Mouse (Mus musculus): ENCODE measurements around the gene Tysnd1. TPM values are rescaled to one million over a fixed set of nuclear protein-coding genes. Genes with fewer than 3 reads are reported as not detected.

The Tysnd1 gene
- polyA plus RNA-seq, 1 experiment from 2014 or later: 14.5 TPM

- WGBS: 81% methylated on average over 7 of the region's 7 CpGs
- Histone ChIP-seq H3K4me1 (ENCODE audit: control insufficient read depth, insufficient read depth, low read length) (peaks cover 7% of the 10 kb centered on the region), H3K9me3 (replicated peaks; ENCODE audit: control insufficient read depth, low read length) (no peaks in the 10 kb centered on the region), H3K36me3 (ENCODE audit: control insufficient read depth, insufficient read depth, low read length) (no peaks in the 10 kb centered on the region), H3K27me3 (ENCODE audit: control insufficient read depth, insufficient read depth, low read length) (no peaks in the 10 kb centered on the region), H3K27ac (ENCODE audit: low read length) (no peak overlapping the region), H3K9ac (ENCODE audit: low read length) (no peak overlapping the region), H3K4me2 (ENCODE audit: low read depth, low read length) (no peak overlapping the region), H3K4me3 (replicated peaks; ENCODE audit: low read length) (no peak overlapping the region)
- ATAC-seq (ENCODE audit: insufficient read depth, low FRiP score): no peak
Measured at GRCm38 (mm10) chr10:61720331-61720730, 25.0 kb downstream of the Tysnd1 start.

- no peaks in the 10 kb centered on the region for H3K4me1 ChIP-seq (ENCODE audit: control insufficient read depth, insufficient read depth, low read length)
- no peak overlapping the region for H3K27ac ChIP-seq (ENCODE audit: low read length)
- no peaks in the 10 kb centered on the region for H3K27me3 ChIP-seq (ENCODE audit: control insufficient read depth, insufficient read depth, low read length)
- no peak for ATAC-seq (ENCODE audit: insufficient read depth, low FRiP score)
- 75% methylated on average over 3 of the region's 3 CpGs for WGBS
- H3K4me3 ChIP-seq (replicated peaks; ENCODE audit: low read length): no peak overlapping the region
- no peaks in the 10 kb centered on the region for H3K9me3 ChIP-seq (replicated peaks; ENCODE audit: control insufficient read depth, low read length)
- no peak overlapping the region for H3K4me2 ChIP-seq (ENCODE audit: low read depth, low read length)
- no peak overlapping the region for H3K9ac ChIP-seq (ENCODE audit: low read length)
- no peaks in the 10 kb centered on the region for H3K36me3 ChIP-seq (ENCODE audit: control insufficient read depth, insufficient read depth, low read length)
Measured at GRCm38 (mm10) chr10:61722215-61722614, 26.9 kb downstream of the Tysnd1 start.

GRCm38 (mm10) chr10:61723271-61723670 lies 28.0 kb downstream of the Tysnd1 start:
- Histone ChIP-seq H3K4me2 (ENCODE audit: low read depth, low read length) (no peak overlapping the region), H3K4me1 (ENCODE audit: control insufficient read depth, insufficient read depth, low read length) (no peaks in the 10 kb centered on the region), H3K36me3 (ENCODE audit: control insufficient read depth, insufficient read depth, low read length) (no peaks in the 10 kb centered on the region), H3K9me3 (replicated peaks; ENCODE audit: control insufficient read depth, low read length) (no peaks in the 10 kb centered on the region), H3K9ac (ENCODE audit: low read length) (no peak overlapping the region), H3K4me3 (replicated peaks; ENCODE audit: low read length) (no peak overlapping the region), H3K27ac (ENCODE audit: low read length) (no peak overlapping the region), H3K27me3 (ENCODE audit: control insufficient read depth, insufficient read depth, low read length) (no peaks in the 10 kb centered on the region)
- WGBS: 77% methylated on average over 6 of the region's 6 CpGs
- ATAC-seq (ENCODE audit: insufficient read depth, low FRiP score): no peak

- Histone ChIP-seq H3K9ac (ENCODE audit: low read length) (no peak overlapping the region), H3K27ac (ENCODE audit: low read length) (no peak overlapping the region), H3K36me3 (ENCODE audit: control insufficient read depth, insufficient read depth, low read length) (peaks cover 8% of the 10 kb centered on the region; the same call in 1 of the 2 replicates), H3K27me3 (ENCODE audit: control insufficient read depth, insufficient read depth, low read length) (no peaks in the 10 kb centered on the region), H3K9me3 (replicated peaks; ENCODE audit: control insufficient read depth, low read length) (no peaks in the 10 kb centered on the region), H3K4me2 (ENCODE audit: low read depth, low read length) (no peak overlapping the region), H3K4me1 (ENCODE audit: control insufficient read depth, insufficient read depth, low read length) (no peaks in the 10 kb centered on the region), H3K4me3 (replicated peaks; ENCODE audit: low read length) (no peak overlapping the region)
- ATAC-seq (ENCODE audit: insufficient read depth, low FRiP score): no peak
- WGBS: 54% methylated on average over 11 of the region's 11 CpGs
Measured at GRCm38 (mm10) chr10:61729181-61729580, 33.9 kb downstream of the Tysnd1 start.

GRCm38 (mm10) chr10:61730171-61730570 lies 34.9 kb downstream of the Tysnd1 start:
- 93% methylated on average over 6 of the region's 6 CpGs for WGBS
- ATAC-seq (ENCODE audit: insufficient read depth, low FRiP score): no peak
- peaks cover 8% of the 10 kb centered on the region; the same call in 1 of the 2 replicates for H3K36me3 ChIP-seq (ENCODE audit: control insufficient read depth, insufficient read depth, low read length)
- H3K4me2 ChIP-seq (ENCODE audit: low read depth, low read length): no peak overlapping the region
- H3K4me3 ChIP-seq (replicated peaks; ENCODE audit: low read length): no peak overlapping the region
- no peak overlapping the region for H3K27ac ChIP-seq (ENCODE audit: low read length)
- no peaks in the 10 kb centered on the region for H3K4me1 ChIP-seq (ENCODE audit: control insufficient read depth, insufficient read depth, low read length)
- H3K27me3 ChIP-seq (ENCODE audit: control insufficient read depth, insufficient read depth, low read length): no peaks in the 10 kb centered on the region
- H3K9ac ChIP-seq (ENCODE audit: low read length): no peak overlapping the region
- H3K9me3 ChIP-seq (replicated peaks; ENCODE audit: control insufficient read depth, low read length): no peaks in the 10 kb centered on the region

- Histone ChIP-seq H3K4me1 (ENCODE audit: control insufficient read depth, insufficient read depth, low read length) (no peaks in the 10 kb centered on the region), H3K9ac (ENCODE audit: low read length) (no peak overlapping the region), H3K36me3 (ENCODE audit: control insufficient read depth, insufficient read depth, low read length) (peaks cover 8% of the 10 kb centered on the region; the same call in 1 of the 2 replicates), H3K27me3 (ENCODE audit: control insufficient read depth, insufficient read depth, low read length) (no peaks in the 10 kb centered on the region), H3K9me3 (replicated peaks; ENCODE audit: control insufficient read depth, low read length) (no peaks in the 10 kb centered on the region), H3K4me3 (replicated peaks; ENCODE audit: low read length) (no peak overlapping the region), H3K27ac (ENCODE audit: low read length) (no peak overlapping the region), H3K4me2 (ENCODE audit: low read depth, low read length) (no peak overlapping the region)
- ATAC-seq (ENCODE audit: insufficient read depth, low FRiP score): no peak
- 35% methylated on average over 3 of the region's 3 CpGs for WGBS
Measured at GRCm38 (mm10) chr10:61734377-61734776, 39.1 kb downstream of the Tysnd1 start.

GRCm38 (mm10) chr10:61736671-61737078 lies 41.4 kb downstream of the Tysnd1 start:
- Histone ChIP-seq H3K4me3 (replicated peaks; ENCODE audit: low read length) (no peak overlapping the region), H3K4me1 (ENCODE audit: control insufficient read depth, insufficient read depth, low read length) (no peaks in the 10 kb centered on the region), H3K4me2 (ENCODE audit: low read depth, low read length) (no peak overlapping the region), H3K27me3 (ENCODE audit: control insufficient read depth, insufficient read depth, low read length) (no peaks in the 10 kb centered on the region), H3K36me3 (ENCODE audit: control insufficient read depth, insufficient read depth, low read length) (no peaks in the 10 kb centered on the region), H3K9me3 (replicated peaks; ENCODE audit: control insufficient read depth, low read length) (no peaks in the 10 kb centered on the region), H3K9ac (ENCODE audit: low read length) (no peak overlapping the region), H3K27ac (ENCODE audit: low read length) (no peak overlapping the region)
- 58% methylated on average over 10 of the region's 10 CpGs for WGBS
- no peak for ATAC-seq (ENCODE audit: insufficient read depth, low FRiP score)

- 73% methylated on average over 1 of the region's 1 CpGs for WGBS
- peaks cover 5% of the 10 kb centered on the region for H3K36me3 ChIP-seq (ENCODE audit: control insufficient read depth, insufficient read depth, low read length)
- no peak for ATAC-seq (ENCODE audit: insufficient read depth, low FRiP score)
Measured at GRCm38 (mm10) chr10:61737537-61737936, 42.2 kb downstream of the Tysnd1 start.

GRCm38 (mm10) chr10:61738126-61738525 lies 42.8 kb downstream of the Tysnd1 start:
- Histone ChIP-seq H3K36me3 (ENCODE audit: control insufficient read depth, insufficient read depth, low read length) (peaks cover 11% of the 10 kb centered on the region), H3K27me3 (ENCODE audit: control insufficient read depth, insufficient read depth, low read length) (no peaks in the 10 kb centered on the region), H3K4me2 (ENCODE audit: low read depth, low read length) (no peak overlapping the region), H3K4me1 (ENCODE audit: control insufficient read depth, insufficient read depth, low read length) (no peaks in the 10 kb centered on the region), H3K9me3 (replicated peaks; ENCODE audit: control insufficient read depth, low read length) (no peaks in the 10 kb centered on the region), H3K9ac (ENCODE audit: low read length) (no peak overlapping the region), H3K4me3 (replicated peaks; ENCODE audit: low read length) (no peak overlapping the region), H3K27ac (ENCODE audit: low read length) (no peak overlapping the region)
- ATAC-seq (ENCODE audit: insufficient read depth, low FRiP score): no peak
- WGBS: 96% methylated on average over 4 of the region's 4 CpGs

More at GRCm38 (mm10) chr10:61737537-61737936, 42.2 kb downstream of the Tysnd1 start:
- no peak overlapping the region for H3K4me2 ChIP-seq (ENCODE audit: low read depth, low read length)
- no peak overlapping the region for H3K4me3 ChIP-seq (replicated peaks; ENCODE audit: low read length)
- no peak overlapping the region for H3K9ac ChIP-seq (ENCODE audit: low read length)
- no peaks in the 10 kb centered on the region for H3K4me1 ChIP-seq (ENCODE audit: control insufficient read depth, insufficient read depth, low read length)
- no peaks in the 10 kb centered on the region for H3K9me3 ChIP-seq (replicated peaks; ENCODE audit: control insufficient read depth, low read length)
- H3K27ac ChIP-seq (ENCODE audit: low read length): no peak overlapping the region
- H3K27me3 ChIP-seq (ENCODE audit: control insufficient read depth, insufficient read depth, low read length): no peaks in the 10 kb centered on the region

- H3K9me3 ChIP-seq (replicated peaks; ENCODE audit: control insufficient read depth, low read length): peaks cover 6% of the 10 kb centered on the region; the same call in 1 of the 2 replicates
- H3K27ac ChIP-seq (ENCODE audit: low read length): no peak overlapping the region
- WGBS: 81% methylated on average over 1 of the region's 1 CpGs
- no peak for ATAC-seq (ENCODE audit: insufficient read depth, low FRiP score)
- H3K4me3 ChIP-seq (replicated peaks; ENCODE audit: low read length): no peak overlapping the region
- no peak overlapping the region for H3K4me2 ChIP-seq (ENCODE audit: low read depth, low read length)
- H3K36me3 ChIP-seq (ENCODE audit: control insufficient read depth, insufficient read depth, low read length): peaks cover 30% of the 10 kb centered on the region
- H3K9ac ChIP-seq (ENCODE audit: low read length): no peak overlapping the region
- no peaks in the 10 kb centered on the region for H3K4me1 ChIP-seq (ENCODE audit: control insufficient read depth, insufficient read depth, low read length)
- no peaks in the 10 kb centered on the region for H3K27me3 ChIP-seq (ENCODE audit: control insufficient read depth, insufficient read depth, low read length)
Measured at GRCm38 (mm10) chr10:61741306-61741705, 46.0 kb downstream of the Tysnd1 start.

Measured in stomach, embryonic 16.5 days (tissue).